Mouse (Mus musculus): Measurements from ENCODE around the gene Hebp2. TPM values are rescaled to one million over a fixed set of nuclear protein-coding genes. Genes with fewer than 3 reads are reported as not detected.

The Hebp2 gene
- polyA plus RNA-seq, 1 experiment from 2014 or later: 5.7 TPM

- Histone ChIP-seq H3K9ac (no peak overlapping the region), H3K4me3 (no peak overlapping the region), H3K4me1 (peaks cover 39% of the 10 kb centered on the region), H3K27me3 (no peaks in the 10 kb centered on the region), H3K27ac (no peak overlapping the region), H3K36me3 (ENCODE audit: poor library complexity, severe bottlenecking) (peaks cover 16% of the 10 kb centered on the region; the same call in 1 of the 2 replicates), H3K4me2 (no peak overlapping the region), H3K9me3 (replicated peaks) (no peaks in the 10 kb centered on the region)
- ATAC-seq: no peak
- WGBS: 64% methylated on average over 2 of the region's 2 CpGs
Measured at GRCm38 (mm10) chr10:18507869-18508473, 37.9 kb downstream of the Hebp2 start.

GRCm38 (mm10) chr10:18506501-18506946, 39.4 kb downstream of the Hebp2 start:
- Histone ChIP-seq H3K4me3 (no peak overlapping the region), H3K9ac (no peak overlapping the region), H3K27me3 (no peaks in the 10 kb centered on the region), H3K27ac (peak overlapping the region; percentile 44), H3K36me3 (ENCODE audit: poor library complexity, severe bottlenecking) (peaks cover 5% of the 10 kb centered on the region; the same call in 1 of the 2 replicates), H3K9me3 (replicated peaks) (no peaks in the 10 kb centered on the region), H3K4me1 (peaks cover 42% of the 10 kb centered on the region), H3K4me2 (0 out of 2 replicates have a peak overlapping the region, but pooled peaks have one; percentile 17)
- 45% methylated on average over 6 of the region's 6 CpGs for WGBS
- ATAC-seq: peak; percentile 50; the same call in 1 of the 2 replicates

- Histone ChIP-seq H3K27ac (peak overlapping the region; percentile 68), H3K4me2 (no peak overlapping the region), H3K4me1 (peaks cover 42% of the 10 kb centered on the region), H3K27me3 (no peaks in the 10 kb centered on the region), H3K4me3 (no peak overlapping the region), H3K36me3 (ENCODE audit: poor library complexity, severe bottlenecking) (peaks cover 5% of the 10 kb centered on the region), H3K9ac (no peak overlapping the region), H3K9me3 (replicated peaks) (no peaks in the 10 kb centered on the region)
- peak; percentile 87 for ATAC-seq
- 33% methylated on average over 10 of the region's 10 CpGs for WGBS
Measured at GRCm38 (mm10) chr10:18505690-18506089, 40.2 kb downstream of the Hebp2 start.

DNA sequence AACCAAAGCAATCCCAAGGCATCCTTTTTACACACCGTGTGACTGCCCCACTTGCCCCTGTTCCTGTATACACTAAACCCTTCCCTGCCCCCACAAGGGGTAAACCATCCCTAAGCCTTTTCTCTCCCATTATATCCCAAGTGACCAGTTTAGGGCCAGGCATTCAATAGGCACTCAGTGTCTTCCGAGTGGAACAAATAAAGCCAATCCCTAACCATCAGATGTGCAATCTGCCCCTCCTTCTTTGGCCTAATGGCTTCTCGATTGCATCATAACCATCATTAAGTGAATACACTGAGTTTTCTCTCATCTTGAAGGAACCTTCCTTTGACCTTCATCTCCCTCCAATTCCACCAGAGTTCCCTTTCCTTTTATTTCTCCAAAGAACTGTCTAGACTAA, 43.9 kb downstream of the Hebp2 start:
- peaks cover 24% of the 10 kb centered on the region for H3K4me1 ChIP-seq

GRCm38 (mm10) chr10:18497066-18497465, 48.8 kb downstream of the Hebp2 start:
- no peak overlapping the region for H3K27ac ChIP-seq
- 86% methylated on average over 7 of the region's 7 CpGs for WGBS
- no peaks in the 10 kb centered on the region for H3K27me3 ChIP-seq
- H3K4me2 ChIP-seq: no peak overlapping the region
- no peak for ATAC-seq
- no peak overlapping the region for H3K4me3 ChIP-seq
- H3K9me3 ChIP-seq (replicated peaks): no peaks in the 10 kb centered on the region
- peaks cover 7% of the 10 kb centered on the region; the same call in 1 of the 2 replicates for H3K4me1 ChIP-seq
- peaks cover 16% of the 10 kb centered on the region for H3K36me3 ChIP-seq (ENCODE audit: poor library complexity, severe bottlenecking)
- no peak overlapping the region for H3K9ac ChIP-seq

More for the DNA sequence above, 43.9 kb downstream of the Hebp2 start:
- Histone ChIP-seq H3K4me2 (no peak overlapping the region), H3K9ac (no peak overlapping the region), H3K36me3 (ENCODE audit: poor library complexity, severe bottlenecking) (peaks cover 20% of the 10 kb centered on the region), H3K4me3 (no peak overlapping the region), H3K9me3 (replicated peaks) (no peaks in the 10 kb centered on the region), H3K27me3 (no peaks in the 10 kb centered on the region), H3K27ac (no peak overlapping the region)
- ATAC-seq: no peak
- WGBS: 51% methylated on average over 3 of the region's 3 CpGs

DNA sequence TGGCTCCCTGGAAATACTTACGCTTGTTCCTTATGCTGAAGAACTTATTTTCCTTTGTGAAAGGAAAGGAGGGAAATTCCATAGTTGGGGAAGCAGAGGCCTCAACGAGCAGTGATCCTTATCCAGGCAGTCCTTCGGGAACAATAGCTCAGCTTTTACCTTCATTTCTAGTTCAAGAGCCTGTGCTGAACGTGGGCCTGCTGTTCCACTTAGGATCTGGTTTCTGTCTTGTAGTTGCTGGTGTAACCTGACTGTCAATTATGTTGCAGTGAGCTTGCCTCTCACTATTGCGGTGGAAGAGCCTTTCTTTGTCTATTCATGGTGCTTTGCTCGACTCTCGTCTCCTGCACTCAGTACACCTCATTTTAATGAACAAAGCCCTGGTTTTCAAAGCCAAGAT, 51.6 kb downstream of the Hebp2 start:
- no peaks in the 10 kb centered on the region for H3K27me3 ChIP-seq
- H3K27ac ChIP-seq: no peak overlapping the region
- peaks cover 8% of the 10 kb centered on the region; the same call in 1 of the 2 replicates for H3K36me3 ChIP-seq (ENCODE audit: poor library complexity, severe bottlenecking)
- WGBS: 31% methylated on average over 7 of the region's 7 CpGs
- H3K9ac ChIP-seq: no peak overlapping the region
- 0 out of 2 replicates have a peak, but pooled peaks cover 7% of the 10 kb centered on the region for H3K4me1 ChIP-seq
- H3K9me3 ChIP-seq (replicated peaks): no peaks in the 10 kb centered on the region
- no peak overlapping the region for H3K4me3 ChIP-seq
- H3K4me2 ChIP-seq: no peak overlapping the region
- ATAC-seq: peak; percentile 45; the same call in 1 of the 2 replicates

- Histone ChIP-seq H3K4me1 (0 out of 2 replicates have a peak, but pooled peaks cover 7% of the 10 kb centered on the region), H3K36me3 (ENCODE audit: poor library complexity, severe bottlenecking) (no peaks in the 10 kb centered on the region), H3K9me3 (replicated peaks) (no peaks in the 10 kb centered on the region), H3K4me2 (no peak overlapping the region), H3K27me3 (no peaks in the 10 kb centered on the region), H3K27ac (no peak overlapping the region), H3K4me3 (no peak overlapping the region), H3K9ac (no peak overlapping the region)
- WGBS: 94% methylated on average over 11 of the region's 11 CpGs
- no peak for ATAC-seq
Measured at GRCm38 (mm10) chr10:18493010-18493894, 52.6 kb downstream of the Hebp2 start.

- H3K36me3 ChIP-seq (ENCODE audit: poor library complexity, severe bottlenecking): no peaks in the 10 kb centered on the region
- no peaks in the 10 kb centered on the region for H3K27me3 ChIP-seq
- WGBS: 86% methylated on average over 4 of the region's 4 CpGs
- H3K27ac ChIP-seq: no peak overlapping the region
- H3K9ac ChIP-seq: no peak overlapping the region
- H3K4me3 ChIP-seq: no peak overlapping the region
- H3K4me1 ChIP-seq: 0 out of 2 replicates have a peak, but pooled peaks cover 7% of the 10 kb centered on the region
- H3K4me2 ChIP-seq: no peak overlapping the region
- H3K9me3 ChIP-seq (replicated peaks): no peaks in the 10 kb centered on the region
- no peak for ATAC-seq
Measured at GRCm38 (mm10) chr10:18491952-18492351, 53.9 kb downstream of the Hebp2 start.

- no peak for ATAC-seq
- Histone ChIP-seq H3K4me2 (no peak overlapping the region), H3K9me3 (replicated peaks) (no peaks in the 10 kb centered on the region), H3K27ac (no peak overlapping the region), H3K27me3 (no peaks in the 10 kb centered on the region), H3K9ac (no peak overlapping the region), H3K4me1 (0 out of 2 replicates have a peak, but pooled peaks cover 7% of the 10 kb centered on the region), H3K4me3 (no peak overlapping the region), H3K36me3 (ENCODE audit: poor library complexity, severe bottlenecking) (no peaks in the 10 kb centered on the region)
- 91% methylated on average over 10 of the region's 10 CpGs for WGBS
Measured at GRCm38 (mm10) chr10:18489936-18490335, 55.9 kb downstream of the Hebp2 start.

Other genes starting within 250 kb of the Hebp2 start
- gene Nhsl1, start 227.1 kb downstream of the Hebp2 start, polyA plus RNA-seq (2015; fragmentation: Nextera tagmentation; extraction: Ambion mirVana): 14.2 and 16.3 TPM in 2 replicates
- 1.8 and 2.4 TPM in 2 replicates for gene Arfgef3, start 197.9 kb upstream of the Hebp2 start, polyA plus RNA-seq (2015; fragmentation: Nextera tagmentation; extraction: Ambion mirVana)
- 0.15 TPM in 1 of 2 replicates, not detected in the other for gene Gm4922, start 240.7 kb upstream of the Hebp2 start, polyA plus RNA-seq (2015; fragmentation: Nextera tagmentation; extraction: Ambion mirVana)